Mouse (Mus musculus): ENCODE results near the gene Gm45623.

The Gm45623 gene

GRCm38 (mm10) chr13:56753192-56753951 lies at the start of gene Gm45623:
Gene Gm45623, minus strand, starts transcription at chr13:56753827.
- CTCF ChIA-PET = no interaction called here

DNA sequence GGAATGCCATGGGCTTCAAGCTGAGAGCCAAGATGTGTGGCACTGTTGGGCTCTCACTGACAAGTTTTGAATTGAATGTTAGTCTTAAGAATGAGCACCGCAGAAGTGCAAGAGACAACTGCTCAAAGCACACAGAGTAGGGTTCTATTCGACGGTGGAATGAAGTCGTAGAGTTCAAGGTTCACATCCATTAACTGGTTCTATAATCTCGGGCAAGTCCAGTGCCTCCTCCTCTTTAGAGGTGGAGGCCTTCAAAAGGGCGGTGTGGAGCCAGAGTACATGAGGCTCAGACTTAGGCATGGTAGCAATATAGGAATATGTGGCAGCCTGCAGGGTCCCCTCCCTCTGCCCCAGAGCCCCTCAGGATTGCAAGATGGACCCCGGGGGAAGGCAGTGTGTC lies 43.8 kb upstream of the Gm45623 start:
- CTCF ChIA-PET = no interaction called here

- CTCF ChIA-PET = interaction anchor here (0.5 kb wide), 1 partner anchor 571 kb away, joined by 4 read pairs; no protein-coding TSS in a partner anchor
Measured at GRCm38 (mm10) chr13:56795501-56795900, 41.9 kb upstream of the Gm45623 start.

- CTCF ChIA-PET = interaction anchor here (0.6 kb wide), 1 partner anchor 10 kb away, joined by 3 read pairs; no protein-coding TSS in a partner anchor
Measured at GRCm38 (mm10) chr13:56794441-56794840, 40.8 kb upstream of the Gm45623 start.

DNA sequence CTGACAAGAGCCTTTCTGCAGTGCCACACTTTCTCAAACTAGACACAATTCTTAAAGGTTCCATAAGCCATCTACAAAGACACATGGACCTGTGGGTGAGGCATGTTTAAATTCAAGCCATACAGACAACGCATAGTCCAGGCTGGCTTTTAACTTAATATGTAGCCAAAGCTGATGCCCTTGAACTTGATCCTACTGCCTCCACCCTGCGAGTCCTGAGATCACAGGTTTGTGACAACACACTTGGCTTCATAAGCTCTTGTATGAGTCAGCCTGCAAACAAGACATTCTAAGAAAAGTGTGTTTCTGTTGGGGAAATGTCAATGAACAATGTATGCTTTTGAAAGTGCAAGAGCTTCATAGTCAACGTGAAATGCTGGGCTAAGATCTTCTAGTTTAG lies 39.2 kb upstream of the Gm45623 start:
- CTCF ChIA-PET = no interaction called here

GRCm38 (mm10) chr13:56790683-56791082 lies 37.1 kb upstream of the Gm45623 start:
- CTCF ChIA-PET = interaction anchor here (0.7 kb wide), 1 partner anchor 9 kb away, joined by 4 read pairs; no protein-coding TSS in a partner anchor

- CTCF ChIA-PET = no interaction called here
Measured at GRCm38 (mm10) chr13:56782621-56783020, 29.0 kb upstream of the Gm45623 start.

DNA sequence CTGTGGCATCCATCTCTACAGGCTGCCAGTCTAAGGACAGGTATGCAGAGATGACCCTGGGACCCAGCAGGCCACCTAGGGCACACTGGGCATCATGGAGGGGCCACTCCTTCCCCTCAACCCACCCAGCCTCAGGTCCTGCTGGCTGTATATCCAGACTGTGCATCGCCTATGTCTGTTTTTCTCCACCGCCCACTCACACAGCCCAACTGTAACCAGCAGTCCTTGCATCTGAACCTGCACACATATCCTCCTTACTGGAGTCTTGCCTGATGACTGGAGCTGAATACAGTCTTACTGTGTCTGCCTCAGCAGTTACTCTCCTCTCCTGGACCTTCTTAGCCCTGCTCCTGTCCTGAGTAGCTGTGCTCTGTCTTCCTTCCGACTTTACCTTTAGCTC lies 28.1 kb upstream of the Gm45623 start:
- CTCF ChIA-PET = no interaction called here

DNA sequence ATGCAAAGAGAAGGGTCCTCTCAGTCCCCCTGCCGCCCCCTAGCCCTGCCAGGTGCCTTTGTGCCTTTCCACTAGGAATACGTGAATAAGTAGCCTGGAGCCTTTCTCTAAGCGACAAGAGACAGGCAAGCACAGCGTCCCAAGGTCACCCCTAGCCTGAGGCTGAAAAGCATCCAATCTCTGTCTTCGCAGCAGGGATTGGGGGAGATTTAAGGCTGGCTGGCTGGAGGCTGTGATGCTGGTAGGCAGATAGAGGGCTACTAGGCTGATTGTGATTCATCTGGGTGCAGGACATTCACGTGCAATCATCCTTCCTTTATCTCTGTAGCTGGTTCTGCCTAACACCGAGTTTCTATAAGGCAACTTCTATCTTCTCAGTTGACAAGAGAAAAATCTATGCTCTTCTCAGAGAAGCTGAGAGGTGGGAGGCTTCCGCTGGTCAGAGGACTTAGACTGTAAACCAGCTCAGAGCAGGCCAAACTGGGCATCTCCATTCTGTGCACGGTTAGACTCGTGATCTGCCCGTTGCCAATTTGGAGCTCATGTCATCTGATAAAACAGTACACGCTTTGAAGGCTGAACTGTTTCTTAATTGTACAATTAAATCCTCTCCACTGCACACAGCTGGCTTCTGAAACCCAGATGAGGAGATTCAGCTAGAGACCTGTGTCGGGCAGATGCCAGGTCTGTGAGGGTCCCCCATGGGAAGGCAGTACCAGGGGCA lies 27.3 kb upstream of the Gm45623 start:
- CTCF ChIA-PET = no interaction called here

- CTCF ChIA-PET = no interaction called here
Measured at GRCm38 (mm10) chr13:56774304-56774703, 20.7 kb upstream of the Gm45623 start.

DNA sequence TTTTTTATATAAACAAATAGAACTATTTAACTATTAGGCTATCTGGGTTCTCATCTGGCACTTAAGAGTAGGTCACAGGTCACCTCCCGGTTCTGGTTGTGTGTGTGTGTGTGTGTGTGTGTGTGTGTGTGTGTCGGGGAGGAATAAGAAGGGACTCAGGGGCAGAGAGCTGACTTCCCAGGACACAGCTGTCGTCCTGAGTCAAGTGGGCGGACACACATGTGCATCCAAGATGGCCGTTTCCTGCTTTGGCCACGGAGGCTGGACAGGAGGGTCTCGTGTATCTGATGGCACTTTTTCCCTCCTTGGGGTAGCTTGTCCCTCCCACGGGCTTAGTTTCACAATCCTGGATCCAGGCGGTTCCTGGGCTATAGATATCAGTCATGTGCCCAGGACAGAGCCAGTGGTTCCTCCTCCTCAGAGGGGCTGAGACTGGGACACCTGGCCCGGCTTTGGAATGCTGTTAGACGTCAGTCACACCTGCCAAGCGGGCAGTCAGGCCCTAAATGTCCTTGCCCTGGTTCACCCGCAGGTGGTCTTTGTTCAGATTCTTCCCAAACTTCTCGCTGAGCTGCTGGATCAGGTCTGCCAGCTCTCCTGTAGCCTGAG lies 19.7 kb upstream of the Gm45623 start:
- CTCF ChIA-PET = no interaction called here

GRCm38 (mm10) chr13:56772592-56772991 lies 19.0 kb upstream of the Gm45623 start:
- CTCF ChIA-PET = no interaction called here

DNA sequence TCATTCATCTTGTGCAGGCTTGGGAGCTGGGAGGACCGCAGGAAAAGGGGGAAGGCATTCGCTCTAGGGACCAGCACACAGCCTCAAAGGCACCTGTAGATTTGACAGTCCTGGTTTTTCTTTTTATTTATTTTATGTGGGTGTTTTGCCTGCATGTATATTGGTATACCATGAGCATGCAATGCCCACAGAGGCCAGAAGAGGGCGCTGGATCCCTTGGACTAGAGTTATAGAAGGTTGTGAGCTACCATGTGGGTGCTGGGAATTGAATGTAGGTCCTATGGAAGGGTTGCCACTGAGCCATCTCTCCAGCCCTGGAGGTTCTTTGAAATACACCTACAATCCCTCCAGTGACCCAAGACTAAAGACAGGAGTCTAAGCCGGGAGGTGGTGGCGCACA lies 17.2 kb upstream of the Gm45623 start:
- CTCF ChIA-PET = no interaction called here

GRCm38 (mm10) chr13:56770136-56770578 lies 16.5 kb upstream of the Gm45623 start:
- CTCF ChIA-PET = no interaction called here

GRCm38 (mm10) chr13:56769431-56769830 lies 15.8 kb upstream of the Gm45623 start:
- CTCF ChIA-PET = no interaction called here

DNA sequence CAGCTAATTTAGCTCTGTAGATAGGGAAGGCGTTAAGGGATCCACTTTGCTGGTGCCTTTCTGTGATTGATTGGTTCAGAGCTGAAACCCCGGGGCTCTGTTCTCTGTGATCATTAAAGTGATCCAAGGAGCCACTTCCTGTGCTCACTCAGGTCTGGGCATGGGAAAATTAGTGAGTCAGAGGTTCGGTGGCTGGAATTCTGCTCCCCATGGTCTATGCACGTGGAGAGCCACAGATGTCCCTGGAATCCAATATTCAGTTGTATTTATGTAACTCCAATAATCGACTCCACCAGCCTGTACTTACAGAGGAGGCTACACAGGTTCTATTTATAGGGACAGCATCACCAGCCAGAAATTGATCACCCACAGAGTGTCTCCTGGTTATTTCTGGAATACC lies 12.6 kb upstream of the Gm45623 start:
- CTCF ChIA-PET = no interaction called here

GRCm38 (mm10) chr13:56765284-56766032 lies 11.8 kb upstream of the Gm45623 start:
- CTCF ChIA-PET = no interaction called here

DNA sequence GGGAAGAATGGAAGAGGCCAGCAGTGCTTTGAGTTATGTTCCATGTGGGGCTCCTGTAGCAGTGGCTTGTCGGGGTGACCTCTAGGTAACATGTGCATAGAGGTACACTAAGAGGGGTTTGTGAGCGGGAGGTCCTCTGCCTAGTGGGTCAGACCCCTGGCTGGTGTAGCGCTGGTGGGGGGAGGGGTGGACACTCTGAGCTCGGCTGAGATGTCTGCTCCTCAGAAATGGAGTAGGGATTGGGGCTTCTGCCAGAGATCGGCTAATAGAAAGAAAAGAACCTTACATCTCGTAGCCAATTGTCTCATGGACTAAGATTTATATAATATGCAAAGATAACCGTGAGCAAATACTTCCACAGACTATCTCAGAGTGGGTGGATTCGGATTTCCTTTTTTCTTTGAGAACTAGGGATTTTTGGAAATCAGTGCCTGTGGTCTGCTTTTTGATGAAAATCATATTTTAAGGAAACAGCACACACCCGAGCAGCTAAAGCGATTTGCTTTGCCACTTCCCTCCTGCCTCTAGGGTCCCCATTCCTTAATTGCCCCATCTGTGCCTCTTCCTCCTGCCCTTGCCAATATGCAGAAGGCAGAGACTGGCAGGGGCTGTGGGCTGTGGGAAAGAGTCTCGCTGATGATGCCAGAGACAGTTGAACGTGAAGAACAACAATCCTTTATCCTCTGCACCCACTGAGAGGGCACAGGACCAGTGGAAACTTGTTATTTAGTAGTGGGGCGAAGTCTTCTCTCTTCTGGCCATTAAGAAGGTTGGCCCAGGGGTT lies 9.0 kb upstream of the Gm45623 start:
- CTCF ChIA-PET = interaction anchor here (0.7 kb wide), 1 partner anchor 1431 kb away, joined by 8 read pairs; no protein-coding TSS in a partner anchor

DNA sequence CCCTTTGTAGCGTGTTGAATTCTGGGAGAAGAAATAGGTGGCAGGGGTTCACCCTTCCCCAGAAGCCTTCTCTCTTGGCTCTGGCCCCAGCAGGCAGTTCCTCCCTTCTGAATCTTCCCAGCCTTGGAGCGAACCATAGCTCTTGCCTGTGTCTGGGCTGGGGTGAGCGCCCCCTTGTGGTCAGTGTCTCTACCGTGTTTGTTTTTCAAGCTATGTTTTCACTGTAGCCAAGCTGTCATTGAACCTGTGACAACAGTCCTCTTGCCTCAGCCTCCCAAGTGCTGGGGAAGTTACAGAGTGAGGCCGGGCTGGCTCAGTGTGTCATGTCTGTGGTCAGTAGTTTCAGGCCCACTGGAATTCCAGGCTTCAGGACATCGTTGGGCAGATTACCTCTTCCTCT lies 4.9 kb upstream of the Gm45623 start:
- CTCF ChIA-PET = no interaction called here

DNA sequence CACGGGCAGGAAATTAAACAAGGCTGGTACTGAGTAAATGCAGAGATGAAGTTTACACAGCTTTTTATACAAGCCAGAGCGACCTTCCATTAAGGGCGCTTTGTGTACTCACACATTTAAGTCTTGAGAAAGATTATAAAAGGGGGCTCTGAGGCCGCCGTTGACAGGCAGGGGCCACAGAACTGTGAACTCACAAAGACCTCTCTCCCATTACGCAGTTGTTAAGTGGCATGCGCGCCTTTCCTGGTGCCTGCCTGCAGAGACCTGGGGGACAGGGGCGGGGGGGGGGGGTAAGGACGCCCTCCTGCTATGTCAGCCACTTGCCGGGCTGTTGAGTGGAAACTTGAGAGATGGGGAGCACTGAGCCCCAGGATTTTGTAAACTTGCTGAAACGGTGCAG lies 3.6 kb upstream of the Gm45623 start:
- CTCF ChIA-PET = no interaction called here

DNA sequence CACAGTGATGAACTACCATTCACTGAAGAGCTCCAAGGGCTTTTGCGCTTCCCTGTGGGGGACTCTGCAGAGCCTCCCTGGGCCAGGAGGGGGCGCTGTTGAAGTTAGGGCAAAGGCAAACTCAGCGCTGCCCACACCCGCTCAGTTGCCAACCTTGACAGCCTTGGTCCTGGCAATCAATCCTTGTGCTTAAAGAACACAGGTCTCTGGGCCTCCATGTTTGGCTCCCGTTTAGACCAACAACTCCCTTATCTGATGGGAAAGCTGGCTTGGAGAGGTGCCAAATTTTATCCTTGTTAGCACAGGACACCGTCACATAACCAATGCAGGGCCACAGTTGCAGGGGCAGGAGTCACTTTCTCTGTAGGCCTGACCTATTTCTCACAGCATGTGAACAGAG lies 2.2 kb upstream of the Gm45623 start:
- CTCF ChIA-PET = no interaction called here

All from spleen, embryonic (tissue).